Mouse (Mus musculus) kidney, adult 2 months (tissue): ENCODE results near the gene Tbccd1. TPM values are rescaled to one million over a fixed set of nuclear protein-coding genes. Genes with fewer than 3 reads are reported as not detected.

Experiments used
- DNase-seq: peaks from one replicate; pipeline ENCODE4 v3.0.0; 2021
- H3K27ac ChIP-seq: fragments of 200-500 bp; 2 replicates; pipeline ENCODE4 v1.5.1; 2012; ENCODE audit warnings: low read depth, low read length, control low read depth, inconsistent platforms; ENCODE audit not compliant: insufficient read depth
- H3K27me3 ChIP-seq: fragments of 200-500 bp; replicated peaks from 2 replicates; pipeline ENCODE4 v1.6.1; 2012; ENCODE audit warnings: mild to moderate bottlenecking, moderate library complexity, low read length, inconsistent platforms; ENCODE audit not compliant: control insufficient read depth, insufficient read depth
- H3K36me3 ChIP-seq: fragments of 200-500 bp; 2 replicates; pipeline ENCODE4 v1.6.1; 2012; ENCODE audit warnings: mild to moderate bottlenecking, moderate library complexity, low read length, inconsistent platforms; ENCODE audit not compliant: control insufficient read depth, insufficient read depth
- H3K4me1 ChIP-seq: fragments of 200-500 bp; 2 replicates; pipeline ENCODE4 v1.6.1; 2011; ENCODE audit warnings: low read length; ENCODE audit not compliant: control insufficient read depth, insufficient read depth
- H3K4me3 ChIP-seq: fragments of 200-500 bp; 2 replicates; pipeline ENCODE4 v1.5.1; 2011; ENCODE audit warnings: mild to moderate bottlenecking, low read depth, low read length, control low read depth; ENCODE audit not compliant: insufficient read depth
- CTCF ChIP-seq: fragments of 200-500 bp; conservative IDR thresholded peaks from 2 replicates; pipeline ENCODE4 v1.5.1; 2011; ENCODE audit warnings: low read depth, mild to moderate bottlenecking, control low read depth, low read length, moderate library complexity, mixed read lengths; ENCODE audit not compliant: insufficient read depth, insufficient read length
- POLR2A ChIP-seq: fragments of 200-500 bp; IDR thresholded peaks from one replicate; pipeline ENCODE4 v1.6.1; 2011; ENCODE audit warnings: low read depth, low read length, control low read depth
- WGBS: fragments of 180-500 bp; shearing (Covaris S2); methylation state at CpG from one replicate; pipeline ENCODE4 v1.1.7; 2018; 5-methylcytosine and 5-hydroxymethylcytosine counted together
- polyA plus RNA-seq: library from polyadenylated mRNA; depleted of rRNA; stranded (reverse); fragments of >200 nt; gene quantifications from 2 replicates; pipeline ENCODE4 v1.2.3, GENCODE M21; 2012

The Tbccd1 gene
- polyA plus RNA-seq, 1 experiment = 20.1 TPM

- no peaks in the 10 kb centered on the region for H3K36me3 ChIP-seq
- peak; percentile 93 for DNase-seq
- no peaks in the 10 kb centered on the region for H3K27me3 ChIP-seq
- peak overlapping the region; percentile 58 for H3K27ac ChIP-seq
- H3K4me3 ChIP-seq = peak overlapping the region; percentile 77
- 4% methylated on average over 26 of the region's 26 CpGs for WGBS
- peaks cover 10% of the 10 kb centered on the region for H3K4me1 ChIP-seq
- TF ChIP-seq POLR2A = no peak
- TF ChIP-seq CTCF = no peak
Measured at GRCm38 (mm10) chr16:22844061-22844801, 13.2 kb downstream of the Tbccd1 start.

- TF ChIP-seq CTCF = no peak
- TF ChIP-seq POLR2A = no peak
- Histone ChIP-seq H3K4me3 (no peak overlapping the region), H3K36me3 (no peaks in the 10 kb centered on the region), H3K4me1 (peaks cover 10% of the 10 kb centered on the region), H3K27ac (no peak overlapping the region), H3K27me3 (no peaks in the 10 kb centered on the region)
- no peak for DNase-seq
- WGBS = 94% methylated on average over 5 of the region's 5 CpGs
Measured at GRCm38 (mm10) chr16:22842871-22843270, 14.6 kb downstream of the Tbccd1 start.

- Histone ChIP-seq H3K4me3 (no peak overlapping the region), H3K4me1 (no peaks in the 10 kb centered on the region; the same call in 1 of the 2 replicates), H3K27ac (no peak overlapping the region), H3K27me3 (no peaks in the 10 kb centered on the region), H3K36me3 (peaks cover 1% of the 10 kb centered on the region; the same call in 1 of the 2 replicates)
- DNase-seq = no peak
- WGBS = 54% methylated on average over 3 of the region's 3 CpGs
- TF ChIP-seq CTCF = no peak
- TF ChIP-seq POLR2A = no peak
Measured at GRCm38 (mm10) chr16:22839146-22839857, 18.2 kb downstream of the Tbccd1 start.

DNA sequence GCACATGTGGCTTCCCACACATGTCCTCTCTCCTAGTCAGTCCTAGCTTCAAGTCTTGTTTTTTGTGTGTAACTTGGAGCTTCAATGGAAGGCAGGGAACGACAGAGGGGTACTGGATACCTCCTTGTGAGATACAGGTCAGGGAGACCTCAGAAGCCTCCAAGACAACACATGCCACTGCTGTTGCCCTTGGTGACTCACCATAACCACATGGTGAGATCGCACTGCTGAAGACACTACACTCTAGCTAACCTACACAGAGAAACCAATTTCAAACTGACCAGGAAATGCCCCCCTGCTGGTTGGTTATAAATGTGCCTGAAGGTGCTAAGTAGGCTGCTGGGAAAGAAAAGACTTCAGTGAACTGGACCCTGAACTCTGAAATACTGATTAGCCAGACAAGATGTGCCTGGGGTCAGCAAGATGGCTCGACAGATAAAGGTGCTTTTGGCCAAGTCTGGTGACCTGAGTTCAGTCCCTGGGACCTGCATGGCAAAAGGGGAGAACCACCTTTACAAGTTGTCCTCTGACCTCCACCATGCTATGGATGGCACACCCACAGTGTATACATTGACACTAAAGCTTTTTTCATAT is 24.4 kb downstream of the Tbccd1 start:
- DNase-seq = no peak
- Histone ChIP-seq H3K4me3 (no peak overlapping the region), H3K27me3 (no peaks in the 10 kb centered on the region), H3K4me1 (no peaks in the 10 kb centered on the region), H3K27ac (no peak overlapping the region), H3K36me3 (peaks cover 1% of the 10 kb centered on the region; the same call in 1 of the 2 replicates)
- 88% methylated on average over 3 of the region's 3 CpGs for WGBS
- TF ChIP-seq POLR2A (no peak), CTCF (no peak)

GRCm38 (mm10) chr16:22820731-22821130 is 36.7 kb downstream of the Tbccd1 start:
- 38% methylated on average over 8 of the region's 8 CpGs for WGBS
- no peak; the same call in 1 of the 2 replicates for TF ChIP-seq CTCF
- no peak for TF ChIP-seq POLR2A
- no peaks in the 10 kb centered on the region for H3K4me1 ChIP-seq
- H3K4me3 ChIP-seq = no peak overlapping the region
- no peak for DNase-seq
- no peaks in the 10 kb centered on the region; the same call in 1 of the 2 replicates for H3K36me3 ChIP-seq
- H3K27ac ChIP-seq = no peak overlapping the region
- H3K27me3 ChIP-seq = no peaks in the 10 kb centered on the region

GRCm38 (mm10) chr16:22811477-22811876 is 46.0 kb downstream of the Tbccd1 start, which contains the start of gene Crygs:
Gene Crygs, minus strand, starts transcription at chr16:22811577.
- no peaks in the 10 kb centered on the region for H3K27me3 ChIP-seq
- H3K4me1 ChIP-seq = 0 out of 2 replicates have a peak, but pooled peaks cover 9% of the 10 kb centered on the region
- no peak for DNase-seq
- H3K4me3 ChIP-seq = no peak within 1 kb of the TSS
- H3K36me3 ChIP-seq = no peaks in the 10 kb centered on the region
- WGBS = 45% methylated on average over 2 of the region's 2 CpGs
- TF ChIP-seq POLR2A = no peak
- TF ChIP-seq CTCF = no peak
- no peak within 1 kb of the TSS for H3K27ac ChIP-seq

GRCm38 (mm10) chr16:22807468-22808070 is 49.9 kb downstream of the Tbccd1 start:
- TF ChIP-seq POLR2A (no peak), CTCF (peak; percentile 66)
- H3K27me3 ChIP-seq = no peaks in the 10 kb centered on the region
- WGBS = 11% methylated on average over 17 of the region's 17 CpGs
- 0 out of 2 replicates have a peak, but pooled peaks cover 9% of the 10 kb centered on the region for H3K4me1 ChIP-seq
- H3K4me3 ChIP-seq = no peak overlapping the region
- peak; percentile 59 for DNase-seq
- H3K36me3 ChIP-seq = no peaks in the 10 kb centered on the region
- H3K27ac ChIP-seq = no peak overlapping the region
